Mouse (Mus musculus): ENCODE results near the gene Efemp2. TPM values are rescaled to one million over a fixed set of nuclear protein-coding genes. Genes with fewer than 3 reads are reported as not detected.
A peak's percentile ranks its signal among the peaks of the same experiment; 100 is the strongest.

The Efemp2 gene
- polyA plus RNA-seq (2012; rRNA removed): 96.9 and 103 TPM in 2 replicates

DNA sequence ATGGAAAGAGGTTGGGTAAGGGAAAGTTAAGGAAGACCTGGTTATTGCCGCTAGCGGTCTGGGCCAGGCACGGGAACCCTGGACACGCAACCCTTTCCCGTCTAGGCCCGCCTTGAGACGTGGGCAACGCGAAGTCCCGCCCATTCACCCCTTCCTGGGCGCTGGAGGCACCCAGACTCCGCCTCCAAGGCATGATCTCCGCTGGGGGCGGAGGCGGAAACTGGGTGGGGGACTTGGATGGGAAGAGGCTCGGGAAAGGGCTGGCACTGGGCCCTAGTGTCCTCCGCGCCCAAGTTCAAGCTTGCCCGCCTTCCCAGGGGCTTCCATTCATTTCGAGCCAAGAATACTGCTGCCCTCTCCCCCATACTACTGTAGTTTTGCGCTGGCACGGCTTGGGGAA, at the start of gene Efemp2:
Gene Efemp2, plus strand, starts transcription at position 235 of the 400 bp plus-strand sequence.
- H3K4me1 ChIP-seq (ENCODE audit: control insufficient read depth, insufficient read depth, low read length): peaks cover 4% of the 10 kb centered on the region; the same call in 1 of the 2 replicates
- TF ChIP-seq POLR2A (IDR thresholded peaks at IDR 0.05; ENCODE audit: borderline replicate concordance, extremely low read depth, low read depth, low read length): peak; percentile 60; the same call in 1 of the 2 replicates
- TF ChIP-seq CTCF (IDR thresholded peaks at IDR 0.05; ENCODE audit: insufficient read depth, low read length): no peak
- DNase-seq: peak; percentile 82
- peak within 1 kb of the TSS; percentile 63 for H3K4me3 ChIP-seq (replicated peaks; ENCODE audit: extremely low read depth, low read depth, low read length)
- 3% methylated on average over 22 of the region's 22 CpGs for WGBS

DNA sequence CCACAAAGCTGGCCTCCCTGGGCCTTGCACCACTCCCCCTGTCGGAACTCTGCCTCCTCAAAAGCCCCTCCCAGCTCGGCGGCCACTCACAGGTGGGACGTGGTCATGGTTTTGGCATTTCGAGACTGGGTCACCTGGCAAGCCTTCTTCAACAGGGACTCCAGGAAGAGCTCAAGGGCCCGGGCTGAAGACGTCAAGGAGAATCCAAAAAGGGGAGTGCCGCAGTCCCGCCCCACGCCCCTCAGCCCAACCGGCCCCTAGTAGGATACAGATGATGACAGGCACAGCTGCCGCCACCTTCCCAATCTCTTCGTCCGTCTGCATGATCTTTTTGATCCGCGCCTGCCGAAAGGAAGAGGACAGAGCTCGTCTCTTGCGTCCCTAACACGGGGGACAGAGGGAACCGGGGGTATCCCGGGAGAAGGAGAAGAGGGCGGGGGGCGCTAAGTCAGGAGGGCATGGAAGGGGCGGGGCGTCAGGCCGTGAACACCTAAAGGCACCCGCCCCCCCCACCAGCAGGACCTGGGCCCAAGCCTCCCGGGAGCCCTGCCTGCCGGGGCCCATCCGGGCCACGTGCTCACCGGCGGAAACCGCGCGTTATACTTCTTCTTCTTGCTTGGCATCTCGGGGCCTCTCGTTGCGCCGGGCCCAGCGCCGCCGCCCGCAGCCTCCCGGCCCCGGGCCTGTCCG, 49.5 kb upstream of the Efemp2 start:
- Histone ChIP-seq H3K4me1 (ENCODE audit: control insufficient read depth, insufficient read depth, low read length) (peaks cover 17% of the 10 kb centered on the region), H3K4me3 (replicated peaks; ENCODE audit: extremely low read depth, low read depth, low read length) (peak overlapping the region; percentile 98)
- under 1% methylated on average over 47 of the region's 48 CpGs for WGBS
- TF ChIP-seq CTCF (IDR thresholded peaks at IDR 0.05; ENCODE audit: insufficient read depth, low read length) (no peak), POLR2A (IDR thresholded peaks at IDR 0.05; ENCODE audit: borderline replicate concordance, extremely low read depth, low read depth, low read length) (peak; percentile 36; the same call in 1 of the 2 replicates)
- DNase-seq: peak; percentile 80

DNA sequence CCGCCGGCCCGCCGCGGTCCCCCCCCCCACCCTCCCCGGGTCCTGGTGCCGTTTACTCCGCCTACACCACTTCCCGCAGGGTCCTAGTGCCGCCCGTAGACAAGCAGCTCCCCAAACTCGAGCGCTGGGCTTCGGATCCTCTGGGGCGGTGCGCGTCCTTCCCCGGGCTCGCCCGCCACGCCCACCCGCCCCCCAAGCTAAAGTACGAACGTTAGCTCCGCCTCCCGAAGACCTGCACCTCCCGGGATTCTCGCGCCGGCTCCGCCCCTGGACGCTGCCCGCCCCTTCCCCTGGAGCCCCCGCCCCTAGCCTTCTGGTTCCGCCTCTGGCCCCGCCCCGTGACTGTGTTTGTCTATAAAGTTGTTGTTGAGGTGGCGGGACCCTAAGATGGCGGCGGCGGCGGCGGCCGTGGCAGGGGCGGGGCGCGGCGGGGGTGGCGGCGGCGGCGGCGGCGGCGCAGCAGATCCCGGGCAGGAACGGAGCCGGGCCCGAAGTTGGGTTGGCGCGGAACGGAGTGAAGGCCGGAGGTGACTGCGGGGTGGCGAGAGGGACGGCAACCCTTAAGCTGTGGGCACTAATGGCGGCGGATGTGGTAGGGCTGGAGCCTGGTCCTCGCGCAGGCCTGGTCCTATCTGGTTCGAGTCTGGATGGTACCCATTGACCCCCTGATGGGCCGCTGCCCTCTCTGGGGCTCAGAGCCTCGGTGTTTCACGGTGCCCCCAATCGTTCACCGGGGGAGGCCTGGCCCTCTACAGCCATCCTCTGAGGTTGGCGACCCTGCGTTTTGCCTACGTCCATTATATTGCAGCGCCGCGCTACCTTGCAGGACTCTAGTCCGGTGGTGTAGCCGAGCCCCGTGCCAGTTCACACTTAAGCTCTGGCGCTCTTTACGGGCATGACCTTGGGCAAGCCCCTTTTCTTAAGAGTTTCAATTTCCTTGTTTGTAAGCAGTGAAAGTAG, 48.7 kb upstream of the Efemp2 start, which contains the start of the genes Drap1 and AI837181:
Gene Drap1, minus strand, starts transcription at position 198 of the 960 bp plus-strand sequence.
Gene AI837181, plus strand, starts transcription at position 363 of the 960 bp plus-strand sequence.
- WGBS: under 1% methylated on average over 66 of the region's 87 CpGs
- peak; percentile 89 for DNase-seq
- Histone ChIP-seq H3K4me3 (replicated peaks; ENCODE audit: extremely low read depth, low read depth, low read length) (peak within 1 kb of the TSS; percentile 98), H3K4me1 (ENCODE audit: control insufficient read depth, insufficient read depth, low read length) (peaks cover 17% of the 10 kb centered on the region)
- TF ChIP-seq CTCF (IDR thresholded peaks at IDR 0.05; ENCODE audit: insufficient read depth, low read length) (no peak), POLR2A (IDR thresholded peaks at IDR 0.05; ENCODE audit: borderline replicate concordance, extremely low read depth, low read depth, low read length) (peak; percentile 58; the same call in 1 of the 2 replicates)

DNA sequence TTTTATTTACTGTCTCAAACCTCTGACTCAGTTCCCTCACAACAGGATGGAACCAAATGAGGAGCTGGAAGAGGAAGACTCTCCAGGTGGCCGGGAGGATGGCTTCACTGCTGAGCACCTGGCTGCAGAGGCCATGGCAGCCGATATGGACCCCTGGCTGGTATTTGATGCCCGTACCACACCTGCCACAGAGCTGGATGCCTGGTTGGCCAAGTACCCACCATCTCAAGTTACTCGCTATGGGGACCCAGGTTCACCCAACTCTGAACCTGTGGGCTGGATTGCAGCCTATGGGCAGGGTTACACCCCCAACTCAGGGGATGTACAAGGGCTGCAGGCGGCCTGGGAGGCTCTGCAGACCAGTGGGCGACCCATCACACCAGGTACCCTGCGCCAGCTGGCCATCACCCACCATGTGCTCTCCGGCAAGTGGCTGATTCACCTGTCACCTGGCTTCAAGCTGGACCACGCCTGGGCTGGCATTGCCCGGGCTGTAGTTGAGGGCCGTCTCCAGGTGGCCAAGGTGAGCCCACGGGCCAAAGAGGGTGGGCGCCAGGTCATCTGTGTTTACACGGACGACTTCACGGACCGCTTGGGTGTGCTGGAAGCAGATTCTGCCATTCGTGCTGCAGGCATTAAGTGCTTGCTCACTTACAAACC, 47.7 kb upstream of the Efemp2 start:
- no peak for DNase-seq

DNA sequence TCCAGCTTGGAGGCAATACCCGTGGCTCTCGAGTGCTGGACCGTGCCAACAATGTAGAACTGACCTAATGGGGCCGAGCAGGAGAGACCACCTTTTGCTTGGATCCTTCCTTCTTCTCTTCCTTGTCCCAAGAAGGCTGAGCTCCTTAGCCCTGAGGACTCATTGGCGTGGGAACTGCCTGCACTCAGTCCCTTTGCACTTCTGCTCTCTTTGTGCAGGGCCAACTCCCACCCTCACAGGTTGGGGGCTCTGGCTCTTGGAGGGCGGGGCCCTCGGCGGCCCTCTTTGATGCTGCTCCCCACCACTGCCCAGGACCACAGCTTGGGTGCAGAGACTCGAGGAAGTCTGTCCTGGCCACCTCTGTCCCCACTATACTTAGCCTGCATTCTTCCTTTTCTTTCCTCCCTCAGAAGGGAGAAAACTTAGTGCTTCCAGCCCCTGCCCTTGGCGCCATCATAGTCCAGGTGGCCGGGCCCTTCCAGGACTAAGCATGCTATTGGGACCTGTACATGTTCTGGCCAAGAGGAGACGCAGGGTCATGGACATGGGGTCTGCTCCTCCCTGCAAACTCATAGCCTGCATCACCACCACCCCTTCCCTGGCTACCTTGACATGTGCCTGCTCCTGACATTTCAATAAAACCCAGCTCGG, 47.0 kb upstream of the Efemp2 start:
- DNase-seq: no peak
- 87% methylated on average over 13 of the region's 13 CpGs for WGBS
- no peak overlapping the region for H3K4me3 ChIP-seq (replicated peaks; ENCODE audit: extremely low read depth, low read depth, low read length)
- TF ChIP-seq CTCF (IDR thresholded peaks at IDR 0.05; ENCODE audit: insufficient read depth, low read length) (no peak), POLR2A (IDR thresholded peaks at IDR 0.05; ENCODE audit: borderline replicate concordance, extremely low read depth, low read depth, low read length) (no peak)
- peaks cover 17% of the 10 kb centered on the region for H3K4me1 ChIP-seq (ENCODE audit: control insufficient read depth, insufficient read depth, low read length)

More for the DNA sequence above, 47.7 kb upstream of the Efemp2 start:
- H3K4me1 ChIP-seq (ENCODE audit: control insufficient read depth, insufficient read depth, low read length): peaks cover 17% of the 10 kb centered on the region
- H3K4me3 ChIP-seq (replicated peaks; ENCODE audit: extremely low read depth, low read depth, low read length): peak overlapping the region; percentile 98
- TF ChIP-seq CTCF (IDR thresholded peaks at IDR 0.05; ENCODE audit: insufficient read depth, low read length) (no peak), POLR2A (IDR thresholded peaks at IDR 0.05; ENCODE audit: borderline replicate concordance, extremely low read depth, low read depth, low read length) (no peak)
- WGBS: 80% methylated on average over 18 of the region's 18 CpGs

DNA sequence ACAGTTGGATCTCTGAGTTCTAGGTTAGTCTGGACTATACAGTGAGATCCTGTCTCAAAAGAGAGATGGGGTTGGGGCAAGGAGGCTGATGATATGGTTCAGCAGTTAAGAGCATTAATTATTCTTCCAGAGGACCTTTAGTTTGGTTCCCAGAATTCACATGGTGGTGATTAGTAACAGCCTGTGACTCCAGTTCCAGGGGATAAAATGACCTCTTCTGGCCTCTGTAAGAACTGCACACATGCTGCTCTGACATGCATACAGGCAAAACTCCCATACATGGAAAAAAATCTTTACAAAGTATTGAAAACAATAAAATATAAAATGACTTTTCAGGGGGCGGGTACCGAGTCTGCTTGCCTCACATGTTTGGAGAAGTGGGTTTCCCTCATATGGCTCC, 45.7 kb upstream of the Efemp2 start:
- Histone ChIP-seq H3K4me1 (ENCODE audit: control insufficient read depth, insufficient read depth, low read length) (peaks cover 22% of the 10 kb centered on the region), H3K4me3 (replicated peaks; ENCODE audit: extremely low read depth, low read depth, low read length) (no peak overlapping the region)
- DNase-seq: no peak
- 78% methylated on average over 2 of the region's 2 CpGs for whole genome bisulfite sequencing
- TF ChIP-seq POLR2A (IDR thresholded peaks at IDR 0.05; ENCODE audit: borderline replicate concordance, extremely low read depth, low read depth, low read length) (no peak), CTCF (IDR thresholded peaks at IDR 0.05; ENCODE audit: insufficient read depth, low read length) (no peak)

DNA sequence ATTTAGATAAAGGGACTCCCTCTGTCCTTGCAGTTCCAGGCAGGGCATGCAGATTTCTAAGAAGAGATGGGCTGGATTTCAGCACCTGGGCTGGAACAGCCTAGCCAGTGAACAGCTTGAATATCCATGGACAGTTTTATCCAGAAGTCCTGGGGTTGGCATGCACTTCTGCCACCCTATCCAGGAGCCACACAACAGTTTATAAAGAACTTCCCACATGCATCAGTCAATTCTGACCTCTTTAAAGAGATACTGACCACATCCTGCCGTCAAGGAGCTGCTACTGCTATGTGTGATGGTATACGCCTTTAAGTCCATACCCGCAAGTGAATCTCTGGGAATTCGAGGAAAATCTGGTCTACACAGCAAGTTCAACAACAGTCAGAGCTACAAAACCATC, 44.5 kb upstream of the Efemp2 start:
- Histone ChIP-seq H3K4me1 (ENCODE audit: control insufficient read depth, insufficient read depth, low read length) (peaks cover 27% of the 10 kb centered on the region), H3K4me3 (replicated peaks; ENCODE audit: extremely low read depth, low read depth, low read length) (no peak overlapping the region)
- TF ChIP-seq POLR2A (IDR thresholded peaks at IDR 0.05; ENCODE audit: borderline replicate concordance, extremely low read depth, low read depth, low read length) (no peak), CTCF (IDR thresholded peaks at IDR 0.05; ENCODE audit: insufficient read depth, low read length) (no peak)
- WGBS: 54% methylated on average over 4 of the region's 4 CpGs
- no peak for DNase-seq

DNA sequence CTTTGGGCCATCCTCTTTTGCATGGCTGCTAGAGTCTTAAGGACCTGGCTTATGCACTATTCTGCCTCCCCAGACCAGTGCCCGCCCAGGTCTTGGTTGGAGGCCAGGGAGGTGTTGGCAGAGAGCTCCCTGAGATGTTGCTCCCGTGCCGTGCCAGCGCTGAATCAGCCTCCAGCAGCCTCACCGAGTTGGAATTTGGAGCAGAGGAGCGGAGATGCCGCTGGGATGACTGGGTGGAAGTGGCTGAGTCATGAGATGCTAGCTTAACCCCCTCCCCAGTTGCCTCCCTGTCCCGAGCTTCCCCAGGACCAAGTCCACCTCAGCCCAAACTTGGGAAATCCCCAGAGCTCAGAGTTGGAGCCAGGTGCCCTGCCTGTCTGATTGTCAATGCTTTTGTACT, 43.9 kb upstream of the Efemp2 start:
- TF ChIP-seq CTCF (IDR thresholded peaks at IDR 0.05; ENCODE audit: insufficient read depth, low read length): no peak
- no peak for TF ChIP-seq POLR2A (IDR thresholded peaks at IDR 0.05; ENCODE audit: borderline replicate concordance, extremely low read depth, low read depth, low read length)
- DNase-seq: no peak
- H3K4me3 ChIP-seq (replicated peaks; ENCODE audit: extremely low read depth, low read depth, low read length): no peak overlapping the region
- peaks cover 27% of the 10 kb centered on the region for H3K4me1 ChIP-seq (ENCODE audit: control insufficient read depth, insufficient read depth, low read length)
- WGBS: 32% methylated on average over 8 of the region's 8 CpGs
